Mouse (Mus musculus): ENCODE measurements around the gene Gm49387. TPM values are rescaled to one million over a fixed set of nuclear protein-coding genes. Genes with fewer than 3 reads are reported as not detected.

The Gm49387 gene
- polyA plus RNA-seq, 1 experiment from 2014 or later = not detected

- Histone ChIP-seq H3K4me2 (ENCODE audit: low read length) (no peak overlapping the region), H3K36me3 (ENCODE audit: insufficient read depth, low read length) (no peaks in the 10 kb centered on the region), H3K4me3 (replicated peaks; ENCODE audit: low read depth, low read length) (no peak overlapping the region), H3K9ac (ENCODE audit: low read depth, low read length) (no peak overlapping the region), H3K9me3 (replicated peaks; ENCODE audit: low read length) (no peaks in the 10 kb centered on the region), H3K27ac (no peak overlapping the region), H3K27me3 (ENCODE audit: insufficient read depth, low read length) (no peaks in the 10 kb centered on the region), H3K4me1 (replicated peaks; ENCODE audit: insufficient read depth, low read length) (no peaks in the 10 kb centered on the region)
- TF ChIP-seq CTCF (IDR thresholded peaks at IDR 0.05; ENCODE audit: low read depth) = no peak
- no peak for DNase-seq (ENCODE audit: low spot score)
- 85% methylated on average over 6 of the region's 9 CpGs for WGBS
- ATAC-seq (replicated peaks; ENCODE audit: low FRiP score, low read depth) = no peak
These were observed 57.6 kb downstream of the Gm49387 start for GRCm38 (mm10) chr14:31583082-31583481.

GRCm38 (mm10) chr14:31577966-31578735 is 62.5 kb downstream of the Gm49387 start:
- no peak overlapping the region for H3K9ac ChIP-seq (ENCODE audit: low read depth, low read length)
- H3K27ac ChIP-seq = no peak overlapping the region
- DNase-seq (ENCODE audit: low spot score) (no peak), ATAC-seq (replicated peaks; ENCODE audit: low FRiP score, low read depth) (no peak)
- no peak for TF ChIP-seq CTCF (IDR thresholded peaks at IDR 0.05; ENCODE audit: low read depth)
- H3K4me2 ChIP-seq (ENCODE audit: low read length) = no peak overlapping the region
- H3K27me3 ChIP-seq (ENCODE audit: insufficient read depth, low read length) = no peaks in the 10 kb centered on the region
- H3K4me1 ChIP-seq (replicated peaks; ENCODE audit: insufficient read depth, low read length) = no peaks in the 10 kb centered on the region
- no peaks in the 10 kb centered on the region for H3K9me3 ChIP-seq (replicated peaks; ENCODE audit: low read length)
- H3K4me3 ChIP-seq (replicated peaks; ENCODE audit: low read depth, low read length) = no peak overlapping the region
- 48% methylated on average over 9 of the region's 9 CpGs for WGBS
- H3K36me3 ChIP-seq (ENCODE audit: insufficient read depth, low read length) = no peaks in the 10 kb centered on the region

- ATAC-seq (replicated peaks; ENCODE audit: low FRiP score, low read depth) (no peak), DNase-seq (ENCODE audit: low spot score) (no peak)
- WGBS = 45% methylated on average over 10 of the region's 10 CpGs
- H3K27ac ChIP-seq = no peak overlapping the region
- no peaks in the 10 kb centered on the region for H3K9me3 ChIP-seq (replicated peaks; ENCODE audit: low read length)
- no peaks in the 10 kb centered on the region for H3K36me3 ChIP-seq (ENCODE audit: insufficient read depth, low read length)
- no peak for TF ChIP-seq CTCF (IDR thresholded peaks at IDR 0.05; ENCODE audit: low read depth)
- no peaks in the 10 kb centered on the region for H3K27me3 ChIP-seq (ENCODE audit: insufficient read depth, low read length)
- no peak overlapping the region for H3K4me2 ChIP-seq (ENCODE audit: low read length)
- no peak overlapping the region for H3K4me3 ChIP-seq (replicated peaks; ENCODE audit: low read depth, low read length)
- no peak overlapping the region for H3K9ac ChIP-seq (ENCODE audit: low read depth, low read length)
- no peaks in the 10 kb centered on the region for H3K4me1 ChIP-seq (replicated peaks; ENCODE audit: insufficient read depth, low read length)
These were observed 63.6 kb downstream of the Gm49387 start for GRCm38 (mm10) chr14:31576846-31577697.

DNA sequence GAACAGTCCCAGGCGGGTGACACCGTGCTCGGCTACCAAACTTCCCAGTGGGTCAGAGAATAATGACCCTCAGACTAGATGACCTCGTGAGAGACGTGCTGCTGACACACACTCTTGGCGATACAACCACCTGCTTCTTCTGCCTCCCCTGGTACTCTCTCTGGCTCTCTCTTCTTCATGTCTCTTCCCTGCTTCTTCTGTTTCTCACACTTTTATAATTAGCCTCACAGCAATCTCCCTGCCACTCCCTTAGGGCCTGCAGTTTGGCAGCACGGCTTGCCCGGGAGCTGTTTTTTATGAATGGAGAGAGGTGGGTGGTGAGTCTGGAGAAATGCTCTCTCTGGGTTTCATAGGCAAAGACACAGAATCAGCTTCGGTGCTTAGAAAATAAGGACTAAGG is 64.8 kb downstream of the Gm49387 start:
- H3K4me2 ChIP-seq (ENCODE audit: low read length) = no peak overlapping the region
- ATAC-seq (replicated peaks; ENCODE audit: low FRiP score, low read depth) (no peak), DNase-seq (ENCODE audit: low spot score) (no peak)
- H3K4me1 ChIP-seq (replicated peaks; ENCODE audit: insufficient read depth, low read length) = no peaks in the 10 kb centered on the region
- WGBS = 60% methylated on average over 9 of the region's 9 CpGs
- no peaks in the 10 kb centered on the region for H3K36me3 ChIP-seq (ENCODE audit: insufficient read depth, low read length)
- H3K9ac ChIP-seq (ENCODE audit: low read depth, low read length) = no peak overlapping the region
- H3K27me3 ChIP-seq (ENCODE audit: insufficient read depth, low read length) = no peaks in the 10 kb centered on the region
- H3K9me3 ChIP-seq (replicated peaks; ENCODE audit: low read length) = no peaks in the 10 kb centered on the region
- H3K27ac ChIP-seq = no peak overlapping the region
- TF ChIP-seq CTCF (IDR thresholded peaks at IDR 0.05; ENCODE audit: low read depth) = no peak
- H3K4me3 ChIP-seq (replicated peaks; ENCODE audit: low read depth, low read length) = no peak overlapping the region

DNA sequence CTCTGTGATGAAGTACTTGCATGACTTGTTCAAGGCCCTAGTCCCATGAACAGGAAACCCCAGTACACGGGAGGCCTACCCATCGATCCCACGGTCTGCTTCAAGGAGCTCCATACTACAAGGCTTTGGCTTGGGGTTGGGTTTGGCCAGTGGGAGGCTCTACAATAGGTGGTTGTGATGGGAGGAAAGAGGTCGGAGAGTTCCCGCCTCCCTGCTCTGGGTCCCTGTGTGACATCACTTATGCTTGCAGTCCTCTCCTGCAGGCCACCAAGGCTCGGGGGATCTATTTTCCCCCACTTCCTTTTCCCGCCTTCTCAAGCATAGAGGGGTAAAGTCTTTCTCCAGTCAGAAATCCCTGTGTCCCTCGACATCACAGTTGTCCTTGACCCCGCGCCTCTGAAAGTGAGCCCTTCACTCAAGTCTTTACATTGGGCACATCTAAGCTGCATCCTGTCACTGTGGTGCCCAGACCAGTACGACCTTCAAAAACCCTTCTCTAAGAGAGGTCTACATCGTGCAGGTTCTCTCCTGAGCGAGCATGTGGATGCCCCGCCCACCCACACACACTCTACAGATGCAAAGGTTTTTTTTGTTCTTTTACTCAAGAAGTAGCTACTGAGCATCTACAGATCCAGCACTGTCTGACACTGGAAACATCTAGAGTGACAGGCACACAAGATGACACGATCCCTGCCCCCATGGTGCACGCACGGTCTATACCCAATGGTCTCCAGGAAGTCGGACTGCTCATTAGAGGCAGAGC is 65.6 kb downstream of the Gm49387 start:
- no peak overlapping the region for H3K4me2 ChIP-seq (ENCODE audit: low read length)
- no peak for TF ChIP-seq CTCF (IDR thresholded peaks at IDR 0.05; ENCODE audit: low read depth)
- H3K4me3 ChIP-seq (replicated peaks; ENCODE audit: low read depth, low read length) = no peak overlapping the region
- no peaks in the 10 kb centered on the region for H3K27me3 ChIP-seq (ENCODE audit: insufficient read depth, low read length)
- H3K27ac ChIP-seq = no peak overlapping the region
- WGBS = 89% methylated on average over 18 of the region's 18 CpGs
- ATAC-seq (replicated peaks; ENCODE audit: low FRiP score, low read depth) (no peak), DNase-seq (ENCODE audit: low spot score) (no peak)
- no peaks in the 10 kb centered on the region for H3K36me3 ChIP-seq (ENCODE audit: insufficient read depth, low read length)
- H3K9me3 ChIP-seq (replicated peaks; ENCODE audit: low read length) = no peaks in the 10 kb centered on the region
- no peaks in the 10 kb centered on the region for H3K4me1 ChIP-seq (replicated peaks; ENCODE audit: insufficient read depth, low read length)
- no peak overlapping the region for H3K9ac ChIP-seq (ENCODE audit: low read depth, low read length)

GRCm38 (mm10) chr14:31572561-31573175 is 68.0 kb downstream of the Gm49387 start:
- Histone ChIP-seq H3K4me1 (replicated peaks; ENCODE audit: insufficient read depth, low read length) (peaks cover 5% of the 10 kb centered on the region; the same call in 1 of the 2 replicates), H3K27ac (no peak overlapping the region), H3K9ac (ENCODE audit: low read depth, low read length) (no peak overlapping the region), H3K9me3 (replicated peaks; ENCODE audit: low read length) (no peaks in the 10 kb centered on the region), H3K4me3 (replicated peaks; ENCODE audit: low read depth, low read length) (no peak overlapping the region), H3K4me2 (ENCODE audit: low read length) (no peak overlapping the region), H3K36me3 (ENCODE audit: insufficient read depth, low read length) (no peaks in the 10 kb centered on the region), H3K27me3 (ENCODE audit: insufficient read depth, low read length) (no peaks in the 10 kb centered on the region)
- WGBS = 60% methylated on average over 9 of the region's 9 CpGs
- TF ChIP-seq CTCF (IDR thresholded peaks at IDR 0.05; ENCODE audit: low read depth) = no peak
- DNase-seq (ENCODE audit: low spot score) = no peak
- ATAC-seq (replicated peaks; ENCODE audit: low FRiP score, low read depth) = no peak

All from kidney, postnatal 0 days (tissue).